Mouse (Mus musculus): ENCODE measurements around the gene 2010005H15Rik. TPM values are rescaled to one million over a fixed set of nuclear protein-coding genes. Genes with fewer than 3 reads are reported as not detected.
"Not testable (repeated sequence)": the region's sequence is repeated elsewhere in the genome, so short reads cannot be mapped to it uniquely, and the experiment has no call there.

2010005H15Rik gene
- 1.3 and 2.5 TPM in 2 replicates for polyA plus RNA-seq (2012; rRNA removed)
- polyA plus RNA-seq (2014; fragmentation: Nextera tagmentation; extraction: Ambion mirVana), result 4.8 and 7.3 TPM in 2 replicates

DNA sequence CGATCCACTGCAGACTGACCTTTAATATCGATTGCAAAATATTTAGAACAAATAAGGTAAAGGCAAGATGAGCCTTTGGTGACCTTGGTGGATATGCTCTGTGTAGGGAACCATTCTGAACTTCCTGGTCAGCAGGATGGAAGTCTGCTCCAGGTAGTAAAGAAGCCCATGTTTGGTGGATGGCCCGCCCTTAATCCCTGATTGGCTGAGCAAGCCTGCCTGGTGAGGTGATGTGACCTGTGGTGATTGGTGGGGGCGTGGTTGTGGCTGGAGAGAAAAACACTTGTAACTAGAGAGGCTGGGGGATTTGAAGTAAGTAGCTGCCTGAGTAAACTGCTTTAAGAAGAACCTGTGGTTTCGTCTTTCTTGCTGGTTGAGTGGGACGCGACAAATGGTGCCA lies at the start of gene 2010005H15Rik:
Gene 2010005H15Rik, plus strand, starts transcription at position 301 of the 400 bp plus-strand sequence.
- not testable (repeated sequence) for ATAC-seq (ENCODE audit: insufficient read depth); H3K9me3 ChIP-seq (ENCODE audit: control insufficient read depth, low read length)
- WGBS (ENCODE audit: insufficient replicate concordance), result 76% methylated on average over 6 of the region's 7 CpGs

DNA sequence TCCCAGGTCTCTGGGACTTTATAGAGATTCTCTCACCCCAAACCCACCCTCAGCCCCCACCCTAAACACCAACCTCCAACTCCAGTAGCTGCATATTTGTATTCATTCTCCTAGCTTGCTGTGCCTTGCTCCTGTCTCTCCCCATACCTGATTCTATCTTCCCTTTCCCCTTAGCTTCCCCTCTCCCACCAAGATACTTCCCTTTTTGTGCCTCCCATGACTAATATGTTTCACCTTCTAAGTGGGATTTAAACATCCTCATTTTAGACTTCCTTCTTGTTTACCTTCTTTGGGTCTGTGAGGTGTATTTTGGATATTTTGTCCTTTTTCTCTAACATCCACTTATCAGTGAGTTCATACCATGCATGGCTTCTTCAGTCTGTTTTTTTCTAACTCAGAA lies 45.2 kb upstream of the 2010005H15Rik start:
- Histone ChIP-seq H3K36me3 (replicated peaks; ENCODE audit: control insufficient read depth, insufficient read depth, low read depth) (no peaks in the 10 kb centered on the region), H3K9ac (replicated peaks) (no peak overlapping the region), H3K9me3 (ENCODE audit: control insufficient read depth, low read length) (no peaks in the 10 kb centered on the region), H3K27me3 (ENCODE audit: control insufficient read depth, insufficient read depth, low read length) (no peaks in the 10 kb centered on the region), H3K4me3 (ENCODE audit: insufficient read depth in 1 of 2, low read depth in 2 of 2, low read length in 2 of 2) (no peak overlapping the region), H3K4me2 (ENCODE audit: low read depth) (no peak overlapping the region), H3K4me1 (replicated peaks; ENCODE audit: control insufficient read depth in 2 of 2, insufficient read depth in 2 of 2, low read length in 1 of 2) (no peaks in the 10 kb centered on the region), H3K27ac (no peak overlapping the region)
- DNase-seq (ENCODE audit: low read depth in 3 of 3, low spot score in 3 of 3) (no peak), ATAC-seq (ENCODE audit: insufficient read depth) (no peak)
- TF ChIP-seq CTCF (IDR thresholded peaks at IDR 0.05; ENCODE audit: low read depth) (no peak), EP300 (IDR thresholded peaks at IDR 0.05; ENCODE audit: low read depth) (no peak)

More for the DNA sequence above, at the start of gene 2010005H15Rik:
- DNase-seq (ENCODE audit: low read depth in 3 of 3, low spot score in 3 of 3); H3K4me2 ChIP-seq (ENCODE audit: low read depth); H3K36me3 ChIP-seq (replicated peaks; ENCODE audit: control insufficient read depth, insufficient read depth, low read depth); H3K9ac ChIP-seq (replicated peaks); H3K4me3 ChIP-seq (ENCODE audit: insufficient read depth in 1 of 2, low read depth in 2 of 2, low read length in 2 of 2); H3K4me1 ChIP-seq (replicated peaks; ENCODE audit: control insufficient read depth in 2 of 2, insufficient read depth in 2 of 2, low read length in 1 of 2); H3K27me3 ChIP-seq (ENCODE audit: control insufficient read depth, insufficient read depth, low read length); H3K27ac ChIP-seq: not testable (repeated sequence)

DNA sequence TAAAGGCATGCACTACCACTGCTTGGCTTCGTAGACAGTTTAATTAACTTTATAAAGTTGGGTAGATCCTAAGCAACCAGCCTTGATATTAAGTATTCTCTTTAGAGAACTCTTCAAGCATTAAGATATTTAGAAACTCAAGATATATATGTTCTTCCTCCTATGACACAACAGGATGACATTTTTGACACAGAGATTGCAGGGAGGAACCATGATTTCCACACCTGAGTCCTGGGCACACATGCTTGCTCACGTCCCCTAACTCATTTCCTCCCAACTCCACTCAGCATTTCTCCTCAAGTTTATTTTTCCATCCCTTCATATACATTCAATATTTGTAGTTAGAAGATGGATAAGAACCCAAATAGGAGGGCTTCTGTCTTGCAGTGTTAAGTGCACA lies 41.4 kb upstream of the 2010005H15Rik start:
- no peak overlapping the region for H3K27ac ChIP-seq
- no peak for ATAC-seq (ENCODE audit: insufficient read depth)
- WGBS (ENCODE audit: insufficient replicate concordance), result 45% methylated on average over 2 of the region's 2 CpGs

DNA sequence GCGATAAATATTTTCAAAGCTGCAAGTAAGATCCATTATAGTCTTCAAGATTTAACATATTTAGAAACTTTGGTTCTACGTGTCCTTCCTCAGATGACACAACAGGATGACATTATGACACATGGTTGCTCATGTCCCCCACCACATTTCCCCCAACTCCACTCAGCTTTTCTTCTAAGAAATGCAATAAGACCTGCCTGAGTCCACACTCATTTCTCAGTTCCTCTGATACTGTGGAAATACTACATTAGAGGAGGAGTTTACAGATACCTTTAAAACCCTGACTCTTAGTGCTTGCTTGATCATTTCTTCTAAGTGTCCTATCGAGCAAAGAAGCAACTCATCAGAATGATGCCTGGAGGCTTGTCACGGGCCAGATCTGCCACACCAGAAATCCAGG lies 37.4 kb upstream of the 2010005H15Rik start, which contains the start of gene Gm5483:
Gene Gm5483, plus strand, starts transcription at position 301 of the 400 bp plus-strand sequence.
- H3K27ac ChIP-seq, result not testable (repeated sequence)

More for the DNA sequence above, 41.4 kb upstream of the 2010005H15Rik start:
- Histone ChIP-seq H3K9me3 (ENCODE audit: control insufficient read depth, low read length) (no peaks in the 10 kb centered on the region), H3K27me3 (ENCODE audit: control insufficient read depth, insufficient read depth, low read length) (no peaks in the 10 kb centered on the region), H3K4me2 (ENCODE audit: low read depth) (no peak overlapping the region), H3K9ac (replicated peaks) (no peak overlapping the region), H3K36me3 (replicated peaks; ENCODE audit: control insufficient read depth, insufficient read depth, low read depth) (no peaks in the 10 kb centered on the region), H3K4me1 (replicated peaks; ENCODE audit: control insufficient read depth in 2 of 2, insufficient read depth in 2 of 2, low read length in 1 of 2) (no peaks in the 10 kb centered on the region), H3K4me3 (ENCODE audit: insufficient read depth in 1 of 2, low read depth in 2 of 2, low read length in 2 of 2) (no peak overlapping the region)
- TF ChIP-seq EP300 (IDR thresholded peaks at IDR 0.05; ENCODE audit: low read depth) (no peak), CTCF (IDR thresholded peaks at IDR 0.05; ENCODE audit: low read depth) (no peak)
- no peak for DNase-seq (ENCODE audit: low read depth in 3 of 3, low spot score in 3 of 3)

DNA sequence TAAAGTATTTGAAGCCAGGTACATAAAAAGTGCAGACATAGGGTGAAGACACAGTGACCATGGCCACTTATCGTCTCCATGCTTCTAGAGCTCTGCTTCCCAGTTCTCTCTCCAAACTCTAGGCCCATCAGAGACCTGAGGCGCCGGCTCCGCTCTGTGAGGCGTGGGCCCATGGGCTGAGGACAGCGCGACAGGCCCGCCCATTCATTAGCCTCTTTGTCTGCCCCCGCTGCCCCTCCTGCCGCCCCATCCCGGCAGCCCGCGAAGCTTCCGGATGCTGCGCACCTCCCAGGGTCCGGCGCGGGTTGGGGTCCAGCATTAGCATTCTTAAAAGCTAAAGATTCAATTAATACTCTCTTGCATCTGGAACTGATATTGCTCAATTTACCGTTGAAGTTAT lies 22.0 kb upstream of the 2010005H15Rik start:
- no peak for ATAC-seq (ENCODE audit: insufficient read depth)
- no peaks in the 10 kb centered on the region for H3K9me3 ChIP-seq (ENCODE audit: control insufficient read depth, low read length)
- H3K27ac ChIP-seq, result no peak overlapping the region
- H3K36me3 ChIP-seq (replicated peaks; ENCODE audit: control insufficient read depth, insufficient read depth, low read depth), result no peaks in the 10 kb centered on the region
- 49% methylated on average over 19 of the region's 19 CpGs for WGBS (ENCODE audit: insufficient replicate concordance)
- DNase-seq (ENCODE audit: low read depth in 3 of 3, low spot score in 3 of 3), result no peak
- TF ChIP-seq EP300 (IDR thresholded peaks at IDR 0.05; ENCODE audit: low read depth), result no peak
- TF ChIP-seq CTCF (IDR thresholded peaks at IDR 0.05; ENCODE audit: low read depth), result no peak
- H3K4me3 ChIP-seq (ENCODE audit: insufficient read depth in 1 of 2, low read depth in 2 of 2, low read length in 2 of 2), result no peak overlapping the region
- H3K27me3 ChIP-seq (ENCODE audit: control insufficient read depth, insufficient read depth, low read length), result no peaks in the 10 kb centered on the region
- no peak overlapping the region for H3K9ac ChIP-seq (replicated peaks)
- no peak overlapping the region for H3K4me2 ChIP-seq (ENCODE audit: low read depth)
- H3K4me1 ChIP-seq (replicated peaks; ENCODE audit: control insufficient read depth in 2 of 2, insufficient read depth in 2 of 2, low read length in 1 of 2), result no peaks in the 10 kb centered on the region

More for the DNA sequence above, 37.4 kb upstream of the 2010005H15Rik start, which contains the start of gene Gm5483:
- H3K36me3 ChIP-seq (replicated peaks; ENCODE audit: control insufficient read depth, insufficient read depth, low read depth); H3K9me3 ChIP-seq (ENCODE audit: control insufficient read depth, low read length); ATAC-seq (ENCODE audit: insufficient read depth); H3K4me2 ChIP-seq (ENCODE audit: low read depth); DNase-seq (ENCODE audit: low read depth in 3 of 3, low spot score in 3 of 3); H3K4me1 ChIP-seq (replicated peaks; ENCODE audit: control insufficient read depth in 2 of 2, insufficient read depth in 2 of 2, low read length in 1 of 2); H3K4me3 ChIP-seq (ENCODE audit: insufficient read depth in 1 of 2, low read depth in 2 of 2, low read length in 2 of 2); H3K27me3 ChIP-seq (ENCODE audit: control insufficient read depth, insufficient read depth, low read length); H3K9ac ChIP-seq (replicated peaks): not testable (repeated sequence)
- WGBS (ENCODE audit: insufficient replicate concordance), result 59% methylated on average over 4 of the region's 4 CpGs
